Mouse (Mus musculus): ENCODE measurements around the gene Supt6.

GRCm38 (mm10) chr11:78215709-78216317, 30.0 kb downstream of the Supt6 start:
- TF ChIP-seq CTCF (IDR thresholded peaks at IDR 0.05; ENCODE audit: control insufficient read depth, insufficient read depth, insufficient read length) (no peak), USF1 (IDR thresholded peaks at IDR 0.05; ENCODE audit: low read depth) (no peak), MAX (IDR thresholded peaks at IDR 0.05) (no peak), FOSL1 (IDR thresholded peaks at IDR 0.05; ENCODE audit: insufficient read depth, low read length, poor library complexity, severe bottlenecking) (no peak), CEBPB (IDR thresholded peaks at IDR 0.05; ENCODE audit: low read depth) (no peak), MYOD1 (IDR thresholded peaks at IDR 0.05; ENCODE audit: control insufficient read depth, insufficient read length, low read depth) (no peak)
